Mouse (Mus musculus) stomach, adult 2 months (tissue): ENCODE results near the gene Olfr1272. TPM values are rescaled to one million over a fixed set of nuclear protein-coding genes. Genes with fewer than 3 reads are reported as not detected.

ENCODE experiments used
- polyA plus RNA-seq: library from polyadenylated mRNA; depleted of rRNA; stranded (reverse); fragments of >200 nt; gene quantifications from 2 replicates; pipeline ENCODE4 v1.2.3, GENCODE M21; 2012; rRNA removed

Olfr1272 gene
- polyA plus RNA-seq = not detected in 2 replicates

DNA sequence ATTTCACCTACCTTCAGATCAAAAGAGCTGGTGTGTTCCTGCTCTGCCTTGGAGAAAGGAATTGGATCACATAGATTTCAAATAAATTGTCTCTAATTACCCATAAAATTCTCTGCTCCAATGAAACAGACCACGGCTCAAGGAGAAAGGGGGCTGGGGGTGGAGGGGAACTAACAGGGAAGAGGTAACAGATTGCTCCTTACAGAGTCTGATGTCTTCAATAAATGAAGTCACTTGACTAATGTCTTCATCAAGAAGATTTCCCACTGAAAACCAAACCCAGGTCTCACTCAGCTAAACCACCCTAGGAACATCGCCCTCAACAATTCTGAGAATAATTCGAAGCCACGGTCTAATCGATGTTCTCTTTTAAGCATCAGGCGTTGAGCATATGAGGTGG is at the start of gene Olfr1272:
Gene Olfr1272, minus strand, starts transcription at position 101 of the 400 bp plus-strand sequence.

DNA sequence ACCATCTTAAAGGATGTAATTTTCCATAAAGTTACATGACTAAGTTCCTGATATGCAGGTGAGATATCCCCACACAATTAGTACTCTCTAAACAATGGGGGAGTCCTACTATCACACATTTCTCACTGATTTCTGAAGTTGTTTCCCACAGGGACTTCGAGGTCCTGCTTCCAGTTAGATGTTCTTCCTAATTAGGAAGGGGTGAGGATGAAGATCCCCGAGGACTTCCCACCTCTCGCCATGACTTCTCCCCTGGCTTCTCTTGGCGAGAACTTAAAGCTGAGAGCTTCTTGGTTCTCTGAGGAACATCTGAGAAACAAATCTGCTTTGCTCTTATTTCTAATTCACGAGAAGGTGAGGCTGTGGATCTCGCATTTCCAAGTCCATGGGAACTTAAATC is 29.3 kb upstream of the Olfr1272 start, which contains the start of gene Gm13769:
Gene Gm13769, plus strand, starts transcription at position 301 of the 400 bp plus-strand sequence.

DNA sequence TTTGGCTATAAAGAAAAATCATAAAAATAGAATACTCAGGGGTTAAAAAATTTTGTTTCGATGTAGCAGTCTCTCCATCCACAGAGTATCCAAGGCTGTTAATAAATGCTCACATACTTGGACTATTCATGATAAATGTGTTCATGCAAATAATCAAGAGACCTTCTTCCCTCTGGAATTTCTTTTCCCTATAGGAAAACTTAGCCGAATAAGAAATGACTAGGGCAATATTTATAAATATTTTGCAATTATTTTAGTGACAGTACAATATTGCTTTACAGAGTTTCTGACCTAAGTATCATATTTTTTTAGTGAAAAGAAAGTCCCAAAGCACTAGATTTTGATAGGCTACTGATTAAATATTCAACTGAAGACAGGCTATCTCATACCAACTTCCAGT is 21.7 kb downstream of the Olfr1272 start, which contains the start of gene Olfr1271:
Gene Olfr1271, minus strand, starts transcription at position 101 of the 400 bp plus-strand sequence.

DNA sequence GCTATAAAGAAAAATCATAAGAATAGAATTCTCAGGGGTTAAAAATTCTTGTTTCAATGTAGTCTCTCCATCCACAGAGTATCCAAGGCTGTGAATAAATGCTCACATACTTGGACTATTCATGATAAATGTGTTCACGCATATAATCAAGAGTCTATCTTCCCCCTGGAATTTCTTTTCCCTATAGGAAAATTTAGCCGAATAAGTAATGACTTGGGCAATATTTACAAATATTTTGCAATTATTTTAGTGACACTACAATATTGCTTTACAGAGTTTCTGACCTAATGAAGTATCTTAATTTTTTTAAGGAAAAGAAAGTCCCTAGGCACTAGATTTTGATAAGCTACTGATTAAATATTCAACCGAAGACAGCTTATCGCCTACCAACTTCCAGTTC is 35.1 kb downstream of the Olfr1272 start, which contains the start of gene Olfr142:
Gene Olfr142, minus strand, starts transcription at position 101 of the 400 bp plus-strand sequence.

Other genes starting within 250 kb of the Olfr1272 start
- gene Olfr140, start 229.2 kb downstream of the Olfr1272 start, polyA plus RNA-seq = not detected in 2 replicates
- not detected in 2 replicates for gene Olfr1269, start 171.4 kb downstream of the Olfr1272 start, polyA plus RNA-seq
- not detected in 2 replicates for gene Olfr32, start 150.5 kb downstream of the Olfr1272 start, polyA plus RNA-seq
- gene Olfr1270, start 139.8 kb downstream of the Olfr1272 start, polyA plus RNA-seq = not detected in 2 replicates
- gene Olfr1506, start 68.3 kb downstream of the Olfr1272 start, polyA plus RNA-seq = not detected in 2 replicates
- not detected in 2 replicates for gene Olfr142, start 35.2 kb downstream of the Olfr1272 start, polyA plus RNA-seq
- not detected in 2 replicates for gene Olfr1271, start 21.8 kb downstream of the Olfr1272 start, polyA plus RNA-seq
- gene Gm13769, start 29.4 kb upstream of the Olfr1272 start, polyA plus RNA-seq = not detected in 2 replicates
- gene Olfr1274-ps, start 105.8 kb upstream of the Olfr1272 start, polyA plus RNA-seq = not detected in 2 replicates